Mouse (Mus musculus) hindbrain, embryonic 15.5 days (tissue): Measurements from ENCODE around the gene Nek8. TPM values are rescaled to one million over a fixed set of nuclear protein-coding genes. Genes with fewer than 3 reads are reported as not detected.

Experiments used
- ATAC-seq: fragments of 200-750 bp; cut with Nextera tagmentation; 2 replicates; pipeline ENCODE4 v1.8.0; 2017; ENCODE audit warnings: low read depth, moderate number of reproducible peaks, moderate TSS enrichment; ENCODE audit not compliant: low FRiP score
- H3K27ac ChIP-seq: fragments of 300-500 bp; sonication (generic); replicated peaks from 2 replicates; pipeline ENCODE4 v1.5.1; 2015; ENCODE audit warnings: mild to moderate bottlenecking, inconsistent platforms
- H3K27me3 ChIP-seq: fragments of 300-500 bp; sonication (generic); 2 replicates; pipeline ENCODE4 v1.6.1; 2015; ENCODE audit warnings: control low read depth, inconsistent platforms
- H3K36me3 ChIP-seq: fragments of 300-500 bp; sonication (generic); 2 replicates; pipeline ENCODE4 v1.6.1; 2015; ENCODE audit warnings: control low read depth, inconsistent platforms
- H3K4me1 ChIP-seq: fragments of 300-500 bp; sonication (generic); replicated peaks from 2 replicates; pipeline ENCODE4 v1.6.1; 2015; ENCODE audit warnings: control low read depth, inconsistent platforms
- H3K4me2 ChIP-seq: fragments of 300-500 bp; sonication (generic); 2 replicates; pipeline ENCODE4 v1.6.1; 2015; ENCODE audit warnings: moderate library complexity, mild to moderate bottlenecking, inconsistent platforms
- H3K4me3 ChIP-seq: fragments of 300-500 bp; sonication (generic); 2 replicates; pipeline ENCODE4 v1.5.1; 2015; ENCODE audit warnings: mild to moderate bottlenecking, inconsistent platforms
- H3K9ac ChIP-seq: fragments of 300-500 bp; sonication (generic); 2 replicates; pipeline ENCODE4 v1.6.1; 2015; ENCODE audit warnings: inconsistent platforms
- H3K9me3 ChIP-seq: fragments of 300-500 bp; sonication (generic); 2 replicates; pipeline ENCODE4 v1.6.1; 2016; ENCODE audit warnings: control low read depth, inconsistent platforms
- WGBS: fragments of 180-500 bp; shearing (Covaris S2); methylation state at CpG from one replicate; pipeline ENCODE4 v1.1.7; 2015; 5-methylcytosine and 5-hydroxymethylcytosine counted together
- microRNA-seq: library from miRNA; unstranded; fragments of <30 nt; microRNA quantifications from one replicate; pipeline ENCODE4, GENCODE M21; 2016
- polyA plus RNA-seq: library from polyadenylated mRNA; unstranded; fragments of >200 nt; fragmentation: Nextera tagmentation; extraction: Ambion mirVana; gene quantifications from 2 replicates; pipeline ENCODE4 v1.2.1, GENCODE M21; 2015

The Nek8 gene
- polyA plus RNA-seq, 1 experiment from 2014 or later = 8.5 TPM

DNA sequence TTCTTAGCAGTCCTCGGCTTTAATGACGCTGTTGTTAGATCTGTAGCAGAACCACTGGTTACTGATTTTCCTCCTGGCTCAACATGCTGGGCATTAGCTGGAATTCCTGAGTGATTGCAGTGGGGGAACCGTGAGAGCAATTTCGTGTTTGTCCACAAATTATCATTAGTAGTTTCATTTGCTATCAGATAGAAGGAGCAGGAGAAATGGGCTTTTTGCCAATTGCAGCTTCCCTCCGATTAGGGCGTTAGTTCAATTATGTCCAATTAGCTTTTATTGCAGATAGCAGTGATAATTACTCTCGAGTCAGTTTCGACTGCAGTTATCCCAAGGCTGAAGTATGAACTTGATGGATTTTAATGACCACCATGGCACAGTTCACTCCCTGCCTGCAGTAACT is 47.0 kb downstream of the Nek8 start:
- ATAC-seq = no peak

DNA sequence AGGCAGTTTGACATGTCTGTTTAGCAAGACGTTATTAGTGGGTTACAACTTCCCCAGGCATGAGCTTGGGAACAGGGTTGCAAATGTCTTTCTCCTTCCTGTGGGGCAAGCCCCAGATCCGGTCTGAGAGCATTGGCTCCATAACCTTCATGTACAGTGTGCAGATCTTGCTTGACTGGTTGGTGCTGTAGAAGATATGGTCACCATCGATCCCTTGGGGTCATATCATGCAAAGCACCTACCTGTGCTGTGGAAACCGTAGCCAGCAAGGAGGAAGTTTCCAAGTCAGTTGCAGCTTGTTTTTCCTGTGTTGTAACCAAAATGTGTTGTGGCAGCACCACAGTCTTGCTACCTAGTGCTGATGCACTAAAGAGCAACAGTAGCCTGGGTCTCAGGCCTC is 49.7 kb downstream of the Nek8 start:
- ATAC-seq = no peak
- Histone ChIP-seq H3K4me1 (peaks cover 16% of the 10 kb centered on the region; the same call in 1 of the 2 replicates), H3K9ac (no peak overlapping the region), H3K9me3 (no peaks in the 10 kb centered on the region), H3K4me3 (no peak overlapping the region), H3K27ac (no peak overlapping the region), H3K4me2 (no peak overlapping the region), H3K36me3 (no peaks in the 10 kb centered on the region), H3K27me3 (no peaks in the 10 kb centered on the region)
- 86% methylated on average over 4 of the region's 4 CpGs for WGBS

More for the DNA sequence above, 47.0 kb downstream of the Nek8 start:
- H3K9ac ChIP-seq = no peak overlapping the region
- H3K4me1 ChIP-seq = peaks cover 16% of the 10 kb centered on the region; the same call in 1 of the 2 replicates
- WGBS = 68% methylated on average over 8 of the region's 8 CpGs
- no peak overlapping the region for H3K4me2 ChIP-seq
- no peaks in the 10 kb centered on the region for H3K36me3 ChIP-seq
- H3K27ac ChIP-seq = 0 out of 2 replicates have a peak overlapping the region, but pooled peaks have one; percentile 28
- H3K27me3 ChIP-seq = no peaks in the 10 kb centered on the region
- H3K9me3 ChIP-seq = no peaks in the 10 kb centered on the region
- no peak overlapping the region for H3K4me3 ChIP-seq

DNA sequence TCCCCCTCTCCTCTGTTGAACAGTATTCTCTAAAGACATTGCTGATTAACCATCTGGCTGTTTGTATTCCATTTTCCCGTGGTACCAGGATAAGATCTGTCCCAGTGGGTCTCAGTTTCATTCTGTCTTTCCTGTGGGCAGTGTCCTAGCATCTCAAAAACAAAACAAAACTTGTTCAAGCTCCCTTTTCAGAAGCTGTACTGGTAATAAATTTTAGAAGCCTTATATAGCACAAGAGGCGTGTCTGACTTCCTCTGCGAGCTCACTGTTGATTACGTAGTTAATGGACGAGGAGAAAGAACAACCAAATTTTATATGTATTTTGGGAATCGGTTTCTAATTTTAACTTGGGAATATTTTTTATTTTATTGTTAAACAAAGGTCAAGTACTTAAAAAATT is 50.8 kb downstream of the Nek8 start:
- Histone ChIP-seq H3K4me2 (no peak overlapping the region), H3K36me3 (no peaks in the 10 kb centered on the region), H3K4me3 (no peak overlapping the region), H3K9me3 (no peaks in the 10 kb centered on the region), H3K27ac (no peak overlapping the region), H3K4me1 (peaks cover 22% of the 10 kb centered on the region), H3K9ac (no peak overlapping the region), H3K27me3 (no peaks in the 10 kb centered on the region)
- no peak for ATAC-seq
- 68% methylated on average over 6 of the region's 6 CpGs for WGBS

DNA sequence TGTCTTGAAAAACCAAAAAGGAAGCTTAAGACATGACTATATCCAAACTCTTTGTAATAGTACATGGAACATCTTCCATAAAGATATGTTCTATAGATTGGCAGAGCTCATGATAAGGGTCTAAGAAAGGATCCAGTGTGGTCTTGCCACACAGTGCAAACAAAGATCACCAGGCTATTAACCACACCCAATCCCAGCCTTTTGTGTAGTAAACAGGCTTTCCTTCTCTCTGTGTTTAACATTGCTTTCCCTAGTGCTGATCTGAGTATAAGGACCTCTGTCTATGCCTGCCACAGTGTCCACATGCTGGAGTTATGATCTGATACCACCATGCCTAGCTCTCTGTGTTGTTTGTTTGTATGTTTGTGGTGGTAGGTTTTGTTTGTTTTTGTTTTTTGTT is 52.7 kb downstream of the Nek8 start:
- Histone ChIP-seq H3K27ac (no peak overlapping the region), H3K4me3 (no peak overlapping the region)
- no peak for ATAC-seq

DNA sequence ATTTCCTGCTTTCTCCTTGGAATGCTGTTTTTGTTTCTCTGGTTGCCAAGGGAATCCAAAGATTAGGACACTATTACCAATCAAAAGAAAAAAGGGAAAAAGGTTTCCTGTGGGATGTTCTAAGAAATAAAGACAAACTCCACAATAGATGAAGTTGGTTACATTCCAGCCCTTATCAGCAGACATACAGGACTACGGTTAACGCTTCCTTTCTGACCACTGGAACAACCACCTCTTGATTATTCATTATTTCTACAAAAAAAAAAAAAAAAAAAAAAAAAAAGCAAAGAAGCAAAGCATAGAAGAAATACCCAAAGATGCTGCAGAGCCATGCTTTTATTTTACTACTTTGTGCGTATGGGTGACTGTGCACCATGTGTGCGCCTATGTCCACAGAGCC is 53.7 kb downstream of the Nek8 start:
- Histone ChIP-seq H3K9me3 (no peaks in the 10 kb centered on the region), H3K4me1 (peaks cover 40% of the 10 kb centered on the region), H3K9ac (no peak overlapping the region), H3K27me3 (no peaks in the 10 kb centered on the region), H3K4me2 (no peak overlapping the region), H3K36me3 (no peaks in the 10 kb centered on the region), H3K27ac (no peak overlapping the region), H3K4me3 (no peak overlapping the region)
- no peak for ATAC-seq
- WGBS = 92% methylated on average over 4 of the region's 4 CpGs

More for the DNA sequence above, 52.7 kb downstream of the Nek8 start:
- Histone ChIP-seq H3K9me3 (no peaks in the 10 kb centered on the region), H3K9ac (no peak overlapping the region), H3K4me1 (peaks cover 34% of the 10 kb centered on the region), H3K36me3 (no peaks in the 10 kb centered on the region), H3K4me2 (no peak overlapping the region), H3K27me3 (no peaks in the 10 kb centered on the region)

DNA sequence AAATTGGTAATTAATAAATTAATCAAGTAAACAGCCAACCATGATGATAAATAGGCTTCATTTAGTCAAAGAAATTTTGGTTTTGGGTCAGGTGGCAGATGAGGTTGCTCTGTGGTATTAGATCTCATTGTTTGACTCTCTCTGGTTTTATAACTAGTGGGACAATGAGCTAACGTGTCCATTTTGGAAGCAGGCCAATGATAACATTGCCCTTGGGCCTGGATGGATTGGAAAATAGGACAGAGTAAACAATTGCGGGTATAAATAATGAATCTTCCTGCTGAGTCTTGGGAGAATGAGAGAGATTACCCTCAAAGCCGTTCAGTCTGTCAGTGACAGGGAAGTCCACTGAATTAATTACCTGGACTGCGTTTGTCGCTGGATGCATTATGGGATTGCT is 55.3 kb downstream of the Nek8 start:
- Histone ChIP-seq H3K4me2 (no peak overlapping the region), H3K4me1 (peaks cover 54% of the 10 kb centered on the region), H3K9ac (no peak overlapping the region), H3K9me3 (no peaks in the 10 kb centered on the region), H3K27me3 (no peaks in the 10 kb centered on the region), H3K36me3 (no peaks in the 10 kb centered on the region), H3K27ac (0 out of 2 replicates have a peak overlapping the region, but pooled peaks have one; percentile 20), H3K4me3 (no peak overlapping the region)
- no peak for ATAC-seq
- WGBS = 22% methylated on average over 5 of the region's 5 CpGs

DNA sequence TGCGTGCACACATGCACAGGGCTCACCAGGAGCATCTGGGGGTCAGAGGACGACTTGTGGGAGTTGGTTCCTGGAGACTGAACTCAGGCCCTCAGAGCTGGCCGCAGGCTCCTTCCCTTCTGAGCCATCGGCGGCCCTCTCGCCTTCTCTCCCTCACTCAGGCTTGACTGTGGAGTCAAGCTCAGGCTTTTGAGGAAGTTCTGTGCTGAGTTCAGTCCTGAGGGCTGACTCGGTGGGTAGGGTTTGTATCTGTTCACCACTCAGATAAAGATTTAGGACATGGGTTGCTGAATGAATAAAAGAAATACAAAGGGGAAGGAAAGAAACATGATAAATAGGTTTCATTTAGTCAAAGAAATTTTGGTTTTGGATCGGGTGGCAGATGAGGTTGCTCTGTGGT is 56.6 kb downstream of the Nek8 start:
- Histone ChIP-seq H3K27me3 (no peaks in the 10 kb centered on the region), H3K9ac (no peak overlapping the region), H3K4me2 (no peak overlapping the region), H3K27ac (no peak overlapping the region), H3K4me3 (no peak overlapping the region), H3K36me3 (no peaks in the 10 kb centered on the region), H3K4me1 (peaks cover 52% of the 10 kb centered on the region), H3K9me3 (no peaks in the 10 kb centered on the region)
- ATAC-seq = no peak
- WGBS = 81% methylated on average over 8 of the region's 8 CpGs

DNA sequence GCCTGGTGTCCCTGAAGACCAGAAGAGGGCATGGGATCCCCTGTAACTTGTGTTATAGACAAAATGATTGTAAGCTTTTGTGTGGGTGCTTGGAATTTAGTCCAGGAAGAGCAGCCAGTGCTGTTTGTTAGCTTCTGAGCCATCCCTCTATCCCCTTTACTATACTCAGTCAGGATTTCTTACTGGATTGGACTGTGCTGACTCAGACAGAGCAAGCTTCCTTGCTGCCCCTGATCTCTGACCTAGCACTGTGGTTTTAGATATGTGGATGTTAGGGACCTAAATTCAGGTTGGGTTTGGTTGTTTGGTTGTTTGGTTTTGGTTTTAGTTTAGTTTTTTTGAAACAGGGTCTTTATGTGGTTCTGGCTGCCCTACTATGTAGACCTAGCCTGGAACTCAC is 58.0 kb downstream of the Nek8 start:
- Histone ChIP-seq H3K4me3 (no peak overlapping the region), H3K27ac (no peak overlapping the region), H3K9ac (no peak overlapping the region), H3K27me3 (no peaks in the 10 kb centered on the region), H3K9me3 (no peaks in the 10 kb centered on the region), H3K4me2 (no peak overlapping the region), H3K4me1 (peaks cover 65% of the 10 kb centered on the region), H3K36me3 (no peaks in the 10 kb centered on the region)
- no peak for ATAC-seq

DNA sequence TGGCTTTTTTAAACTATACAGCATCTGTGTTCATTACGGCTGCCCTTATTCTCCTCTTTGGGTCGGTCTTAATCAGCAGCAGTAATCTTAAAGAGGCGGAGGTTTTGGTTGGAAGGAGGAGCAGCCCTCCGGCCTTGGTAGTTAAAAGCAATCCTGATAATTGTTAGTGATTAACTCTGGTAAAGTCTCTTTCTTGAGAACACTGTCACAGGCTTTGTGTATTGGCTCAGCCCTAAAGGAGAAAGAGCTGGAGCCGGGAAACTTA is 60.4 kb downstream of the Nek8 start:
- peak overlapping the region; percentile 75 for H3K4me3 ChIP-seq
- ATAC-seq = no peak
- H3K9ac ChIP-seq = peak overlapping the region; percentile 67
- H3K4me2 ChIP-seq = peak overlapping the region; percentile 79
- H3K36me3 ChIP-seq = no peaks in the 10 kb centered on the region
- H3K27me3 ChIP-seq = no peaks in the 10 kb centered on the region
- 7% methylated on average over 5 of the region's 5 CpGs for WGBS
- H3K9me3 ChIP-seq = no peaks in the 10 kb centered on the region
- H3K4me1 ChIP-seq = peaks cover 59% of the 10 kb centered on the region
- peak overlapping the region; percentile 91 for H3K27ac ChIP-seq

Small RNAs within 50 kb of the gene (microRNA-seq; reads per million reads assigned to microRNA genes)
- gene Mir7653 = not detected

Other genes starting within 250 kb of the Nek8 start
- 123 and 151 TPM in 2 replicates for gene Sez6, start 245.9 kb downstream of the Nek8 start, polyA plus RNA-seq
- gene Phf12, start 193.9 kb downstream of the Nek8 start, polyA plus RNA-seq = 15.1 and 19.0 TPM in 2 replicates
- gene Dhrs13, start 144.4 kb downstream of the Nek8 start, polyA plus RNA-seq = 48.6 and 55.6 TPM in 2 replicates
- 103 and 106 TPM in 2 replicates for gene Flot2, start 138.7 kb downstream of the Nek8 start, polyA plus RNA-seq
- 30.9 and 32.5 TPM in 2 replicates for gene Eral1, start 96.3 kb downstream of the Nek8 start, polyA plus RNA-seq
- gene Fam222b, start 82.0 kb downstream of the Nek8 start, polyA plus RNA-seq = 24.0 and 33.3 TPM in 2 replicates
- 98.7 and 102 TPM in 2 replicates for gene Traf4, start 11.1 kb downstream of the Nek8 start, polyA plus RNA-seq
- gene Tlcd1, start within 50 bp of the Nek8 start, polyA plus RNA-seq = 12.8 and 13.2 TPM in 2 replicates
- 743 and 824 TPM in 2 replicates for gene Rpl23a, start 6.9 kb upstream of the Nek8 start, polyA plus RNA-seq
- 58.0 and 65.7 TPM in 2 replicates for gene Rab34, start 11.8 kb upstream of the Nek8 start, polyA plus RNA-seq
- gene Proca1, start 16.7 kb upstream of the Nek8 start, polyA plus RNA-seq = 3.1 and 3.2 TPM in 2 replicates
- gene Sdf2, start 69.1 kb upstream of the Nek8 start, polyA plus RNA-seq = 91.6 and 92.1 TPM in 2 replicates
- gene Supt6, start 69.3 kb upstream of the Nek8 start, polyA plus RNA-seq = 24.8 and 27.4 TPM in 2 replicates
- gene 2610507B11Rik, start 85.1 kb upstream of the Nek8 start, polyA plus RNA-seq = 50.9 and 65.0 TPM in 2 replicates
- gene BC030499, start 114.2 kb upstream of the Nek8 start, polyA plus RNA-seq = 0.26 and 0.32 TPM in 2 replicates
- 9.7 and 14.0 TPM in 2 replicates for gene Spag5, start 124.9 kb upstream of the Nek8 start, polyA plus RNA-seq
- gene Aldoc, start 146.3 kb upstream of the Nek8 start, polyA plus RNA-seq = 318 and 319 TPM in 2 replicates
- 84.6 and 92.9 TPM in 2 replicates for gene Pigs, start 151.7 kb upstream of the Nek8 start, polyA plus RNA-seq
- gene Unc119, start 166.8 kb upstream of the Nek8 start, polyA plus RNA-seq = 88.3 and 94.3 TPM in 2 replicates
- not detected in 2 replicates for gene Foxn1, start 209.9 kb upstream of the Nek8 start, polyA plus RNA-seq
- not detected in 2 replicates for gene Slc13a2, start 245.5 kb upstream of the Nek8 start, polyA plus RNA-seq